Mouse (Mus musculus): Measurements from ENCODE around the gene Krtap28-10.

DNA sequence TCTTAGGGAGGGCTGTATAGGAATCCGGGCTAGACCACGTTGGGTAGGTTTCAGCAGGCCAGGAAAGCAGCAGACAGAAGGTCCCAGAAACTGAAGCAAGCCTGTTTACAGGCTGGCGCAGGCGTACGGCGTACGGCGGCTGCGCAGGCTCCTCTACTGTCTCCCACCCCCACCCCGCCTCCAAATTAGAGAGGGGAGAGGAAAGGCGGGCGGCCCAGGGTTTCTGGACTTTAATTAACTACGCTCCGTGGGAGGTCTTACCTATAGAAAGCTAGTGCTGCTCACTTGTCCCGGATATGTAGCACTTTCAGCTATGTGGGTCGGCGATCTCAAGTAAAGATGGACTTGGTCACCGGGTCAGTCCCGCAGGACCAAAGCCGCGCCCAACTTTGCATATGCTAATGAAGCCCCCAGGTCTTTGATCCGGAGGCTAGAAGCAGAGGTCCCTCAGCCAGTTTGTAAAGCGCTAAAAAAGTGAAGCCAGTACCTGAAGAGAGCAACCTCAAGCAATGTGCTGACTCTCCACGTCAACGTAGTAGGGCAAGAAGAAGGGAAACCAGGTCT lies 4.1 kb downstream of the Krtap28-10 start, which contains the start of gene Slc19a3:
- TF ChIP-seq CTCF (IDR thresholded peaks at IDR 0.05; ENCODE audit: insufficient read depth, low read depth, low read length) (no peak), POLR2A (IDR thresholded peaks at IDR 0.05; ENCODE audit: insufficient read depth, low read depth, low read length) (no peak)
